Mouse (Mus musculus) macrophage (primary cell): ENCODE results near the gene Fcgr4. TPM values are rescaled to one million over a fixed set of nuclear protein-coding genes. Genes with fewer than 3 reads are reported as not detected.
"Not testable (repeated sequence)": the region's sequence is repeated elsewhere in the genome, so short reads cannot be mapped to it uniquely, and the experiment has no call there.

Experiments used
- H3K27ac ChIP-seq: fragments of 350-480 bp; formaldehyde crosslinking; 2 replicates; pipeline ENCODE4 v1.9.0; 2021
- H3K36me3 ChIP-seq: fragments of 350-480 bp; formaldehyde crosslinking; 2 replicates; pipeline ENCODE4 v1.9.0; 2021; ENCODE audit errors: inconsistent target
- H3K4me3 ChIP-seq: fragments of 350-480 bp; formaldehyde crosslinking; 2 replicates; pipeline ENCODE4 v1.9.0; 2021; ENCODE audit errors: inconsistent target
- H3K79me2 ChIP-seq: fragments of 350-480 bp; formaldehyde crosslinking; 2 replicates; pipeline ENCODE4 v1.9.0; 2021; ENCODE audit errors: inconsistent target
- WGBS: methylation state at CpG from one replicate; pipeline ENCODE4 v1.1.7; 2026; ENCODE audit warnings: inconsistent platforms; ENCODE audit not compliant: missing documents; 5-methylcytosine and 5-hydroxymethylcytosine counted together
- polyA plus RNA-seq: library from polyadenylated mRNA; stranded (reverse); fragments of 250-400 nt; gene quantifications from 3 replicates; pipeline ENCODE4 v1.2.4, GENCODE M21; 2018; ENCODE audit warnings: inconsistent platforms

Fcgr4 gene
- polyA plus RNA-seq, 1 experiment from 2014 or later, result 269 TPM

DNA sequence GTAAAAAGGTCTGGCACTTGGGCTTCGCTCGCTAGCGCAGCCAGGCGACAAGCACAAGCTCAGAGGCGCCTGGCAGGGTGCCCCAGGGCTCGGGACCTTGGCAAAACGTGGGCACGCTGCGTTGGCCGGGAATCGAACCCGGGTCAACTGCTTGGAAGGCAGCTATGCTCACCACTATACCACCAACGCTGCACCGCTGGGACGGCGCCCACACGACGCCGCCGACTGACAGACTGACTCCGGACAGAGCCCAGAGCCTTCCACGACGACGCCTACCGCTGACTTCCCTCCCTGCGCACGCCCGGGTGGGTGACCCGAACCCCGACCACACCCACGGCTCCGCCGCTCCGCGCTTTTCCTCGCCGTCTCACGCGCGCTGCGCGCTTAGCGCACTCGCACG is 53.5 kb downstream of the Fcgr4 start:
- H3K4me3 ChIP-seq, H3K27ac ChIP-seq, H3K36me3 ChIP-seq, H3K79me2 ChIP-seq: not testable (repeated sequence)
- WGBS, result no CpG with 5 or more reads among the region's 45 CpGs

DNA sequence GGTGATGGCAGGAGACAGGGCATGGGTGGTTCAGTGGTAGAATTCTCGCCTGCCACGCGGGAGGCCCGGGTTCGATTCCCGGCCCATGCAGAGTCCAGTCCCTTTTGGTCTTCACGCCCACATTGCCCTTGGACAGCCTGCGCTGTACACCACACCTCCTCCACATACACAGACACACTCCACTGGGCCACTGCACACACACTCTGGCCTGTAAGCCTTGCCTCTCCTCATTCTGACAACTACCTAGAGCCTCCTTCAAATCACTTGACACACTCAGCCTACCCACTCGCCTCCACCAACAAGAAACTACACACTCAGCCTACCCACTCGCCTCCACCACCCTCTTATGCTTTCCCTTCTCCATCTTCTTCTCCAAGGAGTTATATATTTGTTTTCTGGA is 55.6 kb downstream of the Fcgr4 start:
- 39% methylated on average over 3 of the region's 10 CpGs for WGBS
- H3K4me3 ChIP-seq, H3K36me3 ChIP-seq, H3K79me2 ChIP-seq, H3K27ac ChIP-seq: not testable (repeated sequence)

GRCm38 (mm10) chr1:171076176-171076575 is 57.5 kb downstream of the Fcgr4 start:
- no CpG with 5 or more reads among the region's 5 CpGs for WGBS
- not testable (repeated sequence) for H3K79me2 ChIP-seq, H3K4me3 ChIP-seq, H3K27ac ChIP-seq, H3K36me3 ChIP-seq

DNA sequence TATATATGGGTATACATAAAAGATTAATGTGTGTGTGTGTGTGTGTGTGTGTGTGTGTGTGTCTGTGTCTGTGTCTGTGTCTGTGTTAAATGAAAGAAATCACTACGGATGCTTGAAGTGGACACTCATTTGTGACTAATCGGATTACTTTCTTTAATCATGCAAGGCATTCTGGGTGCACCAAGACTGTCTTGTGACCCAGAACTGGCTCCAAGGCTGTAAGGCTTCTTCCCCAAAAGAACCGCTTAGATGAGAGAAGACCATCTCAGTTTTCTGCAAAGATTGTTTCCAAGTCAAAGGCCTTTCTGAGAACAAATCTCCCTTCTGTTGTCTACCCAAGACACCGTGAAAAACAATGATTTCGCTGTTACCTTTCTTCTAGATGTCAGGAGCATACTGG is 58.5 kb downstream of the Fcgr4 start:
- H3K36me3 ChIP-seq, H3K27ac ChIP-seq, H3K4me3 ChIP-seq, H3K79me2 ChIP-seq: not testable (repeated sequence)
- WGBS, result 45% methylated on average over 5 of the region's 5 CpGs

GRCm38 (mm10) chr1:171077955-171078354 is 59.2 kb downstream of the Fcgr4 start:
- not testable (repeated sequence) for H3K4me3 ChIP-seq, H3K36me3 ChIP-seq, H3K79me2 ChIP-seq, H3K27ac ChIP-seq
- WGBS, result 10% methylated on average over 2 of the region's 27 CpGs

DNA sequence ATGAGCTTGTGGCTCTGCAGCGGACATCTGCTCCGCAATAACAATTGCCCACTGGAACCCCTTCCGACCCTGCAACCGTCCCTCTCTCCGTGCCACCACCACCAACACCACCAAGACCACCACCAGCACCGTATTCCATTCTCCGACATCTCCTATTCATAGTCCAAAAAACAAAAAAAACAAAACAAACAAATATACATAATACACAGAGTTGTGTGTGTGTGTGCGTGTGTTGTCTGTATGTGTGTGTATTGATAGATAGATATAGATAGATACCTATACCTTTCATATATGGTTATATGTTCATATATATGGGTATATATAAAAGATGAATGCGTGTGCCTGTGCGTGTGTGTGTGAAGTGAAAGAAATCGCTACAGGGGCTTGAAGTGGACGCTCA is 59.7 kb downstream of the Fcgr4 start:
- WGBS, result 30% methylated on average over 8 of the region's 12 CpGs
- not testable (repeated sequence) for H3K4me3 ChIP-seq, H3K36me3 ChIP-seq, H3K79me2 ChIP-seq, H3K27ac ChIP-seq

GRCm38 (mm10) chr1:171079345-171079744 is 60.6 kb downstream of the Fcgr4 start:
- H3K27ac ChIP-seq, H3K36me3 ChIP-seq, H3K79me2 ChIP-seq, H3K4me3 ChIP-seq: not testable (repeated sequence)
- WGBS, result no CpG with 5 or more reads among the region's 35 CpGs

Other genes with a start within 250 kb of the Fcgr4 start
- 41.4 to 56.5 TPM (median 54.4 TPM) in 3 replicates for gene Atf6, start 151.1 kb upstream of the Fcgr4 start, polyA plus RNA-seq
- gene Gm26620, start 133.9 kb upstream of the Fcgr4 start, polyA plus RNA-seq, result 0.43 to 0.62 TPM (median 0.55 TPM) in 3 replicates
- gene Dusp12, start 133.4 kb upstream of the Fcgr4 start, polyA plus RNA-seq, result 9.6 to 14.7 TPM (median 12.1 TPM) in 3 replicates
- gene Fcrlb, start 106.0 kb upstream of the Fcgr4 start, polyA plus RNA-seq, result 0.47 to 0.68 TPM in 2 of 3 replicates, not detected in the other
- gene Fcrla, start 91.3 kb upstream of the Fcgr4 start, polyA plus RNA-seq, result 0.26 to 0.79 TPM (median 0.56 TPM) in 3 replicates
- gene Fcgr2b, start 42.4 kb upstream of the Fcgr4 start, polyA plus RNA-seq, result 372 to 843 TPM (median 791 TPM) in 3 replicates
- 921 to 1,206 TPM (median 1,155 TPM) in 3 replicates for gene Fcgr3, start 46.0 kb downstream of the Fcgr4 start, polyA plus RNA-seq
- 4.2 to 31.6 TPM (median 7.6 TPM) in 3 replicates for gene Cfap126, start 95.0 kb downstream of the Fcgr4 start, polyA plus RNA-seq
- gene Sdhc, start 131.7 kb downstream of the Fcgr4 start, polyA plus RNA-seq, result 81.5 to 101 TPM (median 100 TPM) in 3 replicates
- 0.25 TPM in 1 of 3 replicates, not detected in the others for gene Mpz, start 131.8 kb downstream of the Fcgr4 start, polyA plus RNA-seq
- 46.6 to 83.8 TPM (median 63.3 TPM) in 3 replicates for gene Pcp4l1, start 177.3 kb downstream of the Fcgr4 start, polyA plus RNA-seq
- 0.13 TPM in 1 of 3 replicates, not detected in the others for gene Nr1i3, start 195.1 kb downstream of the Fcgr4 start, polyA plus RNA-seq
- 13.6 to 38.3 TPM (median 28.2 TPM) in 3 replicates for gene Tomm40l, start 203.6 kb downstream of the Fcgr4 start, polyA plus RNA-seq
- gene Apoa2, start 206.1 kb downstream of the Fcgr4 start, polyA plus RNA-seq, result 1.1 TPM in 1 of 3 replicates, not detected in the others
- gene Fcer1g, start 215.4 kb downstream of the Fcgr4 start, polyA plus RNA-seq, result 1,664 to 2,638 TPM (median 2,193 TPM) in 3 replicates
- 0.04 TPM in 1 of 3 replicates, not detected in the others for gene Adamts4, start 231.5 kb downstream of the Fcgr4 start, polyA plus RNA-seq
- 84.3 to 125 TPM (median 122 TPM) in 3 replicates for gene Ndufs2, start 232.5 kb downstream of the Fcgr4 start, polyA plus RNA-seq